Mouse (Mus musculus) kidney, postnatal 25 days (tissue): ENCODE results near the gene Bmpr1a.
A peak's percentile ranks its signal among the peaks of the same experiment; 100 is the strongest.

ENCODE experiments used
- DNase-seq, 2 experiments: peaks; one replicate each; pipeline ENCODE4 v3.0.0; 2021; ENCODE audit warnings: mixed read lengths in 2 of 2

The Bmpr1a gene

DNA sequence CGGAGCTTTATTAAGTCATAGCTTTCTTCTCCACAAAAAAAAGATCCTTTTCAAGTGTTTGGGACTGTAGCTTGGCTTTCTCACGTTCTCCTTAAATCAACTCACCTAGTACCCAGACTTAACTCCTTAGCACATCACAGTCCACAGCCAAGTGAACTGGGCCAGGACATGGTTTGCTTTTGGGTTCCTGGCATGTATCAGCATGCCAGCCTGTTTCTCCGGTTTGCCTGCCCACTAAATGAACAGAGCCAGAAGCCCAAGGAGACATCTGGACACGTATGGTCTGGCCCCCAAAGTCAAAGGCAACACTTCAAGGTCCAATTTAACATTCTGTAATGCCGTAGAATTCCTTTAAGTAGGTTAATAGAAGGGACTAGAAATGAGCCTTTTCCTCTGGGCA, 1.2 kb upstream of the Bmpr1a start:
- no peak for DNase-seq

DNA sequence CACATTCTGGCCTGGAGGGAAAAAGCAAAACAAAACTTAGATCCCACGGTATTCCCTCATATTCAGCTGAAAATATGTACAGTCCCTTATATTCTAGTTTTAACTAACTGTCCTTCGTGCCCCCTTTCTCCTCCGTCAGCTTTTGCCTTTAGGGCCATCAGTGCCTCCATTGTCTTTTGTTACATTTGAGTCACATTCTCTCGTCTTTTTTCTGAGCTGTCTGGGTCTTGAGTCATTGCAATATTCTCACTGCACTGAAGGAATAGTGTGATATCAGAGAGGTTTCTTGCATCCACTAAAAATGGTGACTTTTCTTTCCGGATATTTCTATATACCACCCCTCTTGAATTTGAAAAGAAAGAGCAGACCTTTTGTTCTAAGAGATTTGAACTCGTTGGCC, 618 bp upstream of the Bmpr1a start:
- no peak for DNase-seq

DNA sequence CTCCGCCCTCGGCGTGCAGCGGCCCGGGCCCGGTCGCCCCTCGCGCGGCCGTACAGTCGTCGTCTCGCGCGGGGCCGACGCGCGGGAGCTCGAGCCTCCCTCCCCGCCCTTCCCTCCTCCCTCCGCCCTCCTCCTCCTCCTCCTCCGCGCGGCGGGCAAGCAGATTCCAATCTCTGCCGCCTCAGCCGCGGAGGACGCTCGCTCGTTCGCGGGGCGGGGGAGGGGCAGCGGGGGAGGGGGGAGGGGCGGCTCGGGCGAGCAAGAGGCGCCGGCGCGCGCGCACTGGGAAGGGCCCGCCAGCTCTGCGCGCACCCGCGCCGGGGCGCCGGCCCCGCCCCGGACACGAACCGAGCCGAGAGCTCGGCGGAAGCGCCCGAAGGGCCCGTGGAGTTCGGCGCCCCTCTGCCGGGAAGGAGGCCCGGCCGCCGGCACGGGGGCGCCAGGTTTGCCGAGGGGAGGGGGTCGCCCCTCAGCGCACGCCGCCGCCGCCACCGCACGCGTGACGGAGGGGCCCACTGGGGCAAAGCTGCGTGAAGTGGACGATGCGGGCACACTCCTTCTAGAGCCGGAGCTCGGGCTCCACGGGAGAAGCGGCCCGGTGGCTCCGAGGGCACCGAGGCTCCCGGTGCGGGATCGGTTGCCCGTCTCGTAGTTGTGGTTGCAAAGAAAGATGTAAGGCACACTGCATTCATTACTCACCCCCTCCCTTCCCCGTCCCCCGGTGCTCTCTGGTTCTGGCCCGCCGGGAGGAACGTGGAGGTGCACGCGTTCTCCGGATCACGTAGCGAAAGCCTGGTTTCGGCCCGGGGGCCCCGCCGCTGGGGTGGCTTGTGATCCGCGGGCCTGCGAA, 441 bp downstream of the Bmpr1a start:
- peak; percentile 84 to 94 for DNase-seq

DNA sequence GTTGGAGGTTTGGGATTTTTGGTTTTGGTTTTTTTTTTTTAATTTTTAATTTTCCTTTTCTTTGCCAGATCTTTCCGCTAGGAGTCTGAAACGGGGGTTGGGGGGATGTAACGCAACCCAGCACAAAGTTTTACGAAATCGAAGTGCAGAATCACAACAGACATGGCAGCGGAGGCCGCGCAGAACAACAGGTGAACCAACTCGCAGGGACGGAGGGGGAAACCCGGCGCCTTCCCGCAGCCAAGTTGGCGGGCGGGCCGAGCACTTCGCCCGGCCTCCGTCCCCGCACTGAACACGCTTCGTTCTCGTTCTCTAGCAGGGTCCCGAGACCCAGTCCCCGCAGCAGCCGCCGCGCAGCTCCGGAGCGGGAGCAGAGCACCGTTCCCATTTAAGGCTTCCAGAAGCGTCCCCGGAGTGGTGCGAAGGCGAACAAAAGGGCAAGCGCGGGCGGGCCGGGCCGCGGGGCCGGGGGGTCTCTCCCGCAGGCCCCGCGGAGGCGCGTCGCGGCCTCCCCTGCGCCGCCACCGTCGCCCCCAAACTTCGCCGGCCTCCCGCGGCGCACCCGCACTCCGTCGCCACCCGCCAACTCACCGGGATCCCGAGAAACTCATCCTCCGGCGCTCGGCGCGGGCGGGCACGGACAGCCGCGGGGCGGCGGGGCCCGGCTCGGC, 1.2 kb downstream of the Bmpr1a start:
- DNase-seq, result peak; percentile 44 to 67

DNA sequence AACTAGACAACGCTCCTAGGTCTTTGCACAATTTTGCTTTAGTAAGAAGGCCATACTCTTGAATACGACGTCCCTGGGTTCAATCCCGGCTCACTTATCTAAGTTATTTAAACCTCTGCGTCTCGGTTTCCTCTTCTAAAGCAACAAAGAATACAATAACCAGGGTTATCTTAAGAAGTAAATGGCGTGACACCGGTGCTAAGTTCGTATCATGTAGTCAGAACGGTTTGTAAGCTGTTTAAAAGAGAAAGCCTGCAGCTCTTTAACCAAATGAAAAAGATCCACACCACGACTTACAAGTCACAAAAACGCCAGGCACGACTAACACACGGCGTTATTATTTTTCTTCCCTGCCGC, 1.7 kb downstream of the Bmpr1a start:
- DNase-seq, result no peak

DNA sequence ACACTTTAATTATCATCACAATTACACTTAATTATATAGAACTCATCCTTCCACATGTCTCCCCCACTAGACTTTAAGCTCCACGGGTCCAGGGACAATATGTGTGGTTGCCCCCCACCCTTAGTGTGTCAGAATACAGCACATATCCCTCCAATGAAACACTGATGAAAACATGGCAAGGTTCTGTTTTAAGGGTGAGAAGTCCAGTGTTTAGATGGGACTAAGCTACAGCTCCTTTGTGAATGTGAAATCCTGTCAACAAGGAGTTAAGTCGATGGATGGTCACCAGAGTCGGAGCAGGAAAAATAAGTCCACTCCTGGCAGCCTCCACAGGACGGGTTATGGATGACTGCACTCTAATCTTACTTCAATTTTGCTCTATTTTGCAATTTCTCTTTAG, 2.8 kb downstream of the Bmpr1a start:
- no peak for DNase-seq

DNA sequence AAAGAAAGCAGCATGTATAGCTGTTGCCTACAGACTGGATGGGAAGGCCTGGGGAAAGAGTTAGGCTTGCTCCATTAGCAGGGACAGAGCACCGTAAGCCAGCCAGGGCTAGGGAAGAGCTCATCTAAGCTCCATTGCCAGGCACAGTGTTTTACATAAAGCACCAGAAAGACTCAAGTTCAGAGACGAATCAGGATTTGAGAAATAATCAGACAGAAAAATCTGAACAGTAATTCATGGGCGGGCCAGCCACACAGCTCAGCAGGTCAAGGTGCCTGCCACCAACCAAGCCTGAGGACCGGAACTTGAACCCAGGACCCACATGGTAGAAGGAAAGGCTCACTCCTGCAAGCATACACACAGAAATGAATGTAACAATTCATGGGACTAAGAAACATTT, 3.5 kb downstream of the Bmpr1a start:
- DNase-seq, result no peak

DNA sequence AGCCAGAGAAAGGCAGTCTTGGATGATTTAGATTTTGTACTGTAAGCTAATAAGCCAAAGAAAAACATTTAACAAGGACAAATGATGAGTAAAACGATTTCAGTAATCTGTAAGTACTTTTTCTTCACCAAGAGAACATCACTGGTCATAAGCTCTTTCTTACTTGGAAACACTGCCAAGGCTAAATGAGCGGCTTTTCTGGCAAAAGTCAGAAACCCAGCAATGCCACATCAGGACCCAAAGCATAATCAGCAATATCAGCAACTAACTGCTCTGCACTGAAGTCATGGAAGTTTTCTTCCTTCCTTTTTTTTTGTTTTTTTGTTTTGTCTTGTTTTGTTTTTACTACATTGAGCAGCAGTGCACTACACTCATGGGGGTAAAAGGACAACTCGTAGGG, 5.8 kb downstream of the Bmpr1a start:
- no peak for DNase-seq

DNA sequence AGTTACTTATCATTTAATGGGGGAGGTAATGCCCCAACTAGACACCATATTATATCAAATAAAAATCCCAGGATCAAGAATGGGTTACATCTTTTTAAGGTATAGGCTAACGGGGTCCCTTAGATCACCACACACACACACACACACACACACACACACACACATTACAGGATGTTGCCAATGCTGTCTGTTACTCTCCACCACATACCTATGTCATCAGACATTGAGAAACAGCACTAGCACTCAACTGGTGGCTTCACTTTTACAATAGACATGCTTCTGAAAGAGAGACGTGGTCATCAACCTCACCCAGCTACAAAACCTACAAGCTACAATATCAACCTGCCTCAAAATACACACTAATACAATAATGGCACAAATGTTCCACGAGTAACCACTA, 9.5 kb downstream of the Bmpr1a start:
- no peak for DNase-seq

DNA sequence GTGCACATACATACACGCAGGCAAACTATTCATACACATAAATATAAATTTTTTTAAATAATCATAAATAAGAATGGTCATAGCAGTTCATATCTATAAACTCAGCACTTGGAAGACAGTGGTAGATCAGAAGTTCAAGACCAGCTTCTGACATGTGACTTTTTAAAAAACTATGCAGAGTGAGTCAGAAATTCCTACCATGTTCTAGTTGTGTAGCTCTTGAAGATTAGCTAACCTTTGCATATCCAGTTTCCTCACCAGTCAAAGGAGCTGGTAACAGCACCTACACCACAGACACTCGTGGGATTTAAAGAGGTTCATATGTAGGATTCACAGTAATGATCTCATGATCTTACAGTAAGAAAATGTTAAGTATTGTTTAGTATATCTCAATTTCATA, 10.5 kb downstream of the Bmpr1a start:
- no peak for DNase-seq

DNA sequence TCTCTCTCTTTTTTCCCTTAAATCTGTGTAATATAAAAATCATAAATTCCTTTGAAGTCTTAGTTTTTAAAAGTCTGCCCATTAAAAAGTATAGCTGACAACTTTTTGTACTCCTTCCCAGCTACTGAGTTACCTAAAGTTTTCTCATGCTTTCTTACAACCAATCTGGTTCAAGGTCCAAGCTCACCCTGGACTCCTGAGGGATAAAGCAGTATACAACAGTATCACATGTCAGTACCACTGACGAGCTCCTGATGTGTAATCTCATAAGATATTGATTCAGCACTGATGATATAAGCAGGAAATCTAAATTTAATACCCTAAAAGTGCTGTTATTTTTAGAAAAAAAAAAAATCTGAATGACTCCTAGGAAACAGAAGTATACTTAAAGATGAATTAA, 12.2 kb downstream of the Bmpr1a start:
- DNase-seq, result no peak

DNA sequence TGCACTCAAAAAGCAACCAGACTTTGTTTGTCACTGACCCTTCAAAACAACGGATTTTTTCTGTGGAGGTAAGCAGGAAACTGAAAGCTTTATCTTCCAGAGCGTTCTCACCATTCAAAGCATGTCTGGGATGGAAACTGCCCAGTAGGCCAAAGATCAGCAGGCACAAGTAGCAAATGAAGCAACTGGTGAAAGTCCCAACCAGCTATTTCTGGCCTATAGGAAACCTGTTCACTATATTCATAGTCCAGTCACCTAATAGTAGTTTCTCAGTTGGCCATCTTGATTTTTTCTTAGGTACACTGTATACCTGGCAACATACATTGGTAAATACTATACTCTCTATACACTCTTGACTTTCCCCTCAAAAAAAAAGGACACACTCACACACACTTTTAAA, 13.2 kb downstream of the Bmpr1a start:
- DNase-seq, result peak; percentile 33 to 63

DNA sequence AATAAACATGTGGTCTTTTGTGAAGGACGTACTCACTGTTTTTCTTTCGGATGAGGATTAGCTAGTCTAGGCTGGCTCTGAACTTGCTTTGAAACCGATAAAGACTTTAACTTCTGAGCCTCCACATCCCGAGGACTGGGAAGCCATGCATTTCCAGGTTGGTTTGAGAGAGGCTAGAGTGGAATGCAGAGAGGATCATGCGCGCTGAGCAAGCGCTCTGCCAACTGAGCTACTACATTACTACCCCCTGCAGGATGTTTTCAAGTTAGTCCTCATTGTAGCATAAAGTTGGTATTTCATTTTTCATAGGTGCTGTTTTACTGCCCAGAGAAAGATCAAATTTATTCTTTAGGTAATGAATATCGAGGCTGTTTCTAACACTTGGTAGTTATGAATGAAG, 17.0 kb downstream of the Bmpr1a start:
- no peak for DNase-seq

DNA sequence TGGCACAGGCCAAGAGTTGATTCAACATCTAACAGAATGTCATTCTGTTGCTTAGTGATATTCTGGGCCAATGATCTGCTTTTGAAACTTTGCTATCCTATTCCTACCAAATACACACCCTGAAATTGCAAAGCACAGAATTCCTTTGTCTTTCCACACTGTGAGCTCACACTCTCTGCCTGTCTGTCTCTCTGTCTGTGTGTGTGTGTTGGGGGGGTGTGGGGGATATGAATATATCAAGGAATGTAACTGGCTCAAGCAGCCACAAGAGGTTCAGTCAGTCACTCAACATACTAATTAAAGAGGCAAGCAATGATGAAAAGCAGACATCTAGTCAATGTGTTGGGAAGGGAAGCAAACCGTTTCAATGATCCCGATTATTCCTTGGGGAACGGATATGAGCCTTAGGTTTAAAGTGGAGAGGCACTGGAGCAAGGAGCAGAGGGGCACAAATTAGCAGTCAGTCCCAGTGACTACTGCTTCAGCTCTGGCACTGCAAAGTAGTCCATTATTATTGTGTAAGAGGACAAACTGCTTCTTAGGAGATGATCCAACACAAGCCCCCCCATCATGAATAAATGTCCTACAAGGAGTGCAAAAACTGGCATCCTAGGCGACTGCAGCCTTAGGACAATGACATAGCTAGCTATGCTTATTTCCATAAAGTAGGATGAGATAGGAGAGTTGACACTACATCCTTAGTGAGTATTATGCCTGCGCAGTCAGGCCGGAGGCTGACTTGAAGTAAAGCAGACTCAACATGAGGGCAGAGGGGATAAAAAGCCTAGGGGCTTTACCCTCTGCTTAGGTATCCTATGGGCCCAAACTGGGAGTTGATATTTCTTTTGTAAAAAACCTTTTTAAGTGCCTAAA, 19.4 kb downstream of the Bmpr1a start:
- DNase-seq, result no peak

DNA sequence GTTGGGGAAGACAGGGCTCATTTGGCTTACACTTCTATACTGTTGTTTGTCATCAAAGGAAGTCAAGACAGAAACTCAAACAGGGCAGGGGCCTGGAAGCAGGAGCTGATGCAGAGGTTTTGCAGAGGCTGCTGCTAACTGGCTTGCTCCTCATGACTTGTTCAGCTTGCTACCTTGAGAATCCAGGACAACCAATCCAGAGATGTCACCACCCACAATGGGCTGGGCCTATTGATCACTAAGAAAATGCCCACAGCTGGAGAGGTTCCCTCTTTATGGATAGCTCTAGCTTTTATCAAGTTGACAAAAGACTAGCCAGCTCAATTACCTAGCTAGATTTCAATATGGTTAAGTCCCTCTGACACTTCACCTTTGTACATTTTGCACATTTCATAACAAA, 31.6 kb downstream of the Bmpr1a start:
- DNase-seq, result peak in 1 of 2 experiments; percentile 40

DNA sequence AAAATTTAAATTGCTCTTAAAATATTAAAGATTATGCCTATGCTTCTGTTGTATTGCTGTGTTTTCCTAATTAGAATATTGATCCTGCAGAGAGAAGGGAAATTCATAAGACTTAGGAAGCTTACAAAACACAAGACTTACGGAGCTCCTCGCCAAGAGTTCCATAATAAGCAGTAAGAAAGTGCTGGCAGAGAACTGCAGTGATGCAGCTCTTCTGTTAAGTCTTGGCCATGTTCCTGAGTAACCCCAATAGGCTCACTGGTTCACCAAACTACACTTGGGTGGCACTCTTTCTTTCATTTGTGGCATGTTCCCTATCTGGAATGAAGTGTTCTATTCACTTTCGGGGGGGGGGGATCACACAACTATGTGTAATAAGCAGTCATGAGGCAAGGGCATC, 36.9 kb downstream of the Bmpr1a start:
- no peak for DNase-seq

DNA sequence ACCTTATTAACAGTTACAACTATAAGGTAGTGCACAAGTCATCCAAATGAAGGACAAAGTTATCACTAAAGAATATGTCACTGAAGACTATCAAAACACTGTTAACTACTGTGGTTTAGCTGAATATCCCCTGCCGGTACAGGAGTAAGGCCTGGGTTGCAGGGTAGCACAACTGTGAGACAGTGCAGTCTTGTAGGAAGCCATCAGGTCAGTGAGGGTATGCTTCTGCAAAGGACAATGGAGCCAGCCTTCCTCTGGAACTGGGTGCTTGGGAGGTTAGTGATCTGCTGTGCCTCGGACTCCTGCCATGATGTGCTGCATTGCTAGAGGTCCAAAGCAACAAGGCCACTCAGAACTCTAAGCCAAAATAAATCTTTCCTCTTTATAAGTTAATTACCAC, 43.8 kb downstream of the Bmpr1a start:
- no peak for DNase-seq

DNA sequence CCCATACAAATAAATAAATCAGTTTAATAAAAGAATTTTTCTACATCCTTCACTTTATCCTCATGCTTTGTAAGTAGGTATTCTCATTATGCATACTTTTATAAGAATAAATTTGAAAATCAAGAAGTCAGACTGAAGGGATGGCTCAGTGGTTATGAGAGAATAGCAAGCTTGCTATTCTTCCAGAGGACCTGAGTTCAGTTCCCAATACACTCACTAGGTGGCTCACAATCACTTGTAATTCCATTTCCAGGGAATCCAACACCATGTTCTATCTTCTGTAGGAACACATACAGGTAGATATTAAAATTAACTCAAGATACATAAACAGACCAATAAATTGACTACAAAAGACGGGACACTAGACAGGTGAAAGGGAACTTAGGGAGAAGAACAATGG, 44.3 kb downstream of the Bmpr1a start:
- DNase-seq, result peak; percentile 41 to 80

DNA sequence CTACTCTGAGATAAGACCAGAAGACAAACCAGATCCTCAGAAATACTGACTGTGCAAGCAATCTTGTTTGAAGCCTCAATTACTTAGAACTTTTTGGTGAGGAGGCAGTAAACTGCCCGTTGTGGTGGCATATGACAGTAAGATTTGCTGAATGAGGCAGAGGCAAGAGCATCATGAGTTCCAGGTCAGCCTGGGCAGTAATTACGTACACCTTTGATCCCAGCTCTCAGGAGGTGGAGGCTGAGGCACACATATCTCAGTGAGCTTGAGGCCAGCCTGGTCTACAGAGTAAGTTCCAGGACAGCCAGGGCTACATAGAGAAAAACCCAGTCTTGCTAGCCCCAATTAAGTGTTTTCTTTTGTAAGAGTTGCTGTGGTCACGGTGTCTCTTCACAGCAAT, 48.9 kb downstream of the Bmpr1a start:
- no peak for DNase-seq

DNA sequence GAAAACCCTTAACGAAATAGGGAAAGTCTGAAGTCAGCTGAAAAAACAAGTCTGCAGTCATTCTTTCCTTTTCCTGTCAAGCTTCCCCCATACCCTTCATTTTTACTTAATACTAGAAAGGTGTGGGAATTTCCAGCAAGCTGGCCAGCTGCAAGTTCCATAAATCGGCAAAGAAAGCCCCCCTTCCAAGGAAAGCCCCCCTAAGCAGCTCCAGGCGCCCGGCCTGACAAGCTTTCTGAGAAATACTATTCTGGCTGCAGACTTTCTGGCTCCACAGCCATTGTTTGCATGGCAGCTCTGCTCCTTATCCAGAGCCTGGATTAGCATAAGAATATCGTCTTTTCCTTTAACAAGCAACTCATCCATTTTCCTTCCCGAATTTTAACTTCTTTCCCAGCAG, 49.5 kb downstream of the Bmpr1a start:
- DNase-seq, result no peak

DNA sequence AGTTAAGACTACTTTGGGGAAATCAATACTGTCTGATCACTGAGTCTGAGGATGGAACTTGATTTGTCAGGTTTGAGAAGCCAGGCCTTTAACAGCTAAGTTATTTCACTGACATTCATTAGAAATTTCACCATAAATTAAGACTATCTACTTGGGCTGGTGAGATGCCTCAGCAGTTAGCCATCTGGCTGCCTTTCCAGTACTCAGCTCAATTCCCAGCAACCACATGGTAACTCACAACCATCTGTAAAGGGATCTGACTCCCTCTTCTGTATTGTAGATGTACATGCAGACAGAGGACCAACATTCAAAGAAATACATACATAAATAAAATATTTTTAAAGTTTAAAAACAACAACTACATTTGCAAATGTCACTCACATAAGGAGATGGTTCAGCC, 51.3 kb downstream of the Bmpr1a start:
- no peak for DNase-seq

DNA sequence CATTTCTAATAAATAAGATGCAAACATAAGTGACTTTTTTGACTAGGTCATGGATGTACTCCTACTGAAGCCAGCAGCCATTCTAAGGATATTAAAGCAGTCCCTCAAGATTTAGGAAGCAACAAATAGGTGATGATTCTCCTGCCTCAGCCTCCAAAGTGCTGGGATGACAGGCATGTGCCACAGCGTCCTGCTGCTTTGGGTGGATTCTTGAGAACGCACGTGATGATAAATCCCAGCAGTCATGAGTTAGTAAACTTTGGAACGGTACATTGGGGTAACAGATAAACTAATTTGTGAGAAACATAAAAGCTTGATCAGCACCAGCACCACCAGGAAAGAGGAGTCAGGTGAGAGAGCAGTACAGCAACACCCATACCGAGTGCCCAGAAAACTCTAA, 52.7 kb downstream of the Bmpr1a start:
- DNase-seq, result no peak

DNA sequence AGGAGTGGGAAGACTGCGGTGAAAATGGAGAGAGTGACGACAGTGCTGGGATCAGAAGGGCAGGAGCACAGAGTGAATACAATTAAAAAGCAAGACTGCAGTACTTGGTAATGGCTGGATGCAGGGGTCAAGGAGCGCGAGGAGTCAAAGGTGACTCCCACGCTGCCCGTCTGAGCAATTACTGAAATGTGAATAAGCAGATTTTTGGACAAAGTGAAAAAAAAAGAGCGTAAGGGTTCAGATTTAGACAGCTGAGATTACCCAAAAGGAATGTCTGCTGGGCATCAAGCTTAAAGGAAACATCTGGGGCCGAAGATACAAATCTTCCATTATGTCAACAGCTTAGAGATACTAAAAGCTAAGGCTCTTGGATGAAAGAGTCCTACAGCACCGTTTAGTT, 53.3 kb downstream of the Bmpr1a start:
- DNase-seq, result peak; percentile 52 to 67

DNA sequence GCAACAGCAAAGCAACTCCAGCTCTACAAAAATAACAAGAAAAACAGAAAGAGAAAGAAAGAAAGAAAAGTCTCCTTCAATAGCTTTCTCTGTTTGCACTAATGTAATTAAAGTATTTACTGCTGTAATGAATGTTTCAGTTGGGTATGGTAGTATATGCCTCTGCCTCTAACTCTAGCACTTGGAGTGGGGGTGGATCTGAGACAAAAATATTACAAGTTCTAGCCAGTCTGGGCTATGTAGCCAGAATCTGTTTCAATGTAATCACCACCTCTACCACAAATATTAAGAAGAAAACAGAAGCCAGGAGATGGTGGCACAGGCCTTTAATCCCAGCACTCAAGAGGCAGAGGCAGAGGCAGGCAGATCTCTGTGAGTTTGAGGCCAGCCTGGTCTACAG, 54.7 kb downstream of the Bmpr1a start:
- no peak for DNase-seq
